Mouse (Mus musculus) stomach, embryonic 16.5 days (tissue): Measurements from ENCODE around the gene Smoc2. TPM values are rescaled to one million over a fixed set of nuclear protein-coding genes. Genes with fewer than 3 reads are reported as not detected.
A peak's percentile ranks its signal among the peaks of the same experiment; 100 is the strongest.

Source experiments
- ATAC-seq: fragments of 200-750 bp; cut with Nextera tagmentation; 2 replicates; pipeline ENCODE4 v1.8.0; 2017; ENCODE audit warnings: moderate number of reproducible peaks, moderate TSS enrichment; ENCODE audit not compliant: insufficient read depth, low FRiP score
- H3K27ac ChIP-seq: fragments of 300-500 bp; sonication (generic); 2 replicates; pipeline ENCODE4 v1.5.1; 2014; ENCODE audit warnings: low read length
- H3K27me3 ChIP-seq: fragments of 300-500 bp; sonication (generic); 2 replicates; pipeline ENCODE4 v1.6.1; 2014; ENCODE audit warnings: low read length, control low read depth, mixed read lengths; ENCODE audit not compliant: control insufficient read depth, insufficient read depth
- H3K36me3 ChIP-seq: fragments of 300-500 bp; sonication (generic); 2 replicates; pipeline ENCODE4 v1.6.1; 2014; ENCODE audit warnings: low read length; ENCODE audit not compliant: control insufficient read depth, insufficient read depth
- H3K4me1 ChIP-seq: fragments of 300-500 bp; sonication (generic); 2 replicates; pipeline ENCODE4 v1.6.1; 2014; ENCODE audit warnings: low read length, control low read depth, mixed read lengths; ENCODE audit not compliant: control insufficient read depth, insufficient read depth
- H3K4me2 ChIP-seq: fragments of 300-500 bp; sonication (generic); 2 replicates; pipeline ENCODE4 v1.6.1; 2014; ENCODE audit warnings: low read depth, low read length, mixed read lengths
- H3K4me3 ChIP-seq: fragments of 300-500 bp; sonication (generic); replicated peaks from 2 replicates; pipeline ENCODE4 v1.5.1; 2014; ENCODE audit warnings: mild to moderate bottlenecking, low read length
- H3K9ac ChIP-seq: fragments of 300-500 bp; sonication (generic); 2 replicates; pipeline ENCODE4 v1.6.1; 2014; ENCODE audit warnings: low read length
- H3K9me3 ChIP-seq: fragments of 300-500 bp; sonication (generic); replicated peaks from 2 replicates; pipeline ENCODE4 v1.6.1; 2016; ENCODE audit warnings: low read length, control low read depth; ENCODE audit not compliant: control insufficient read depth
- WGBS: fragments of 180-500 bp; shearing (Covaris S2); extraction: QIAGEN DNeasy Blood & Tissue Kit; methylation state at CpG from one replicate; pipeline ENCODE4 v1.1.7; 2014; 5-methylcytosine and 5-hydroxymethylcytosine counted together
- polyA plus RNA-seq: library from polyadenylated mRNA; unstranded; fragments of >200 nt; fragmentation: Nextera tagmentation; extraction: Ambion mirVana; gene quantifications from 2 replicates; pipeline ENCODE4 v1.2.1, GENCODE M21; 2015

Gene Smoc2
- polyA plus RNA-seq, 1 experiment from 2014 or later: 137 TPM

DNA sequence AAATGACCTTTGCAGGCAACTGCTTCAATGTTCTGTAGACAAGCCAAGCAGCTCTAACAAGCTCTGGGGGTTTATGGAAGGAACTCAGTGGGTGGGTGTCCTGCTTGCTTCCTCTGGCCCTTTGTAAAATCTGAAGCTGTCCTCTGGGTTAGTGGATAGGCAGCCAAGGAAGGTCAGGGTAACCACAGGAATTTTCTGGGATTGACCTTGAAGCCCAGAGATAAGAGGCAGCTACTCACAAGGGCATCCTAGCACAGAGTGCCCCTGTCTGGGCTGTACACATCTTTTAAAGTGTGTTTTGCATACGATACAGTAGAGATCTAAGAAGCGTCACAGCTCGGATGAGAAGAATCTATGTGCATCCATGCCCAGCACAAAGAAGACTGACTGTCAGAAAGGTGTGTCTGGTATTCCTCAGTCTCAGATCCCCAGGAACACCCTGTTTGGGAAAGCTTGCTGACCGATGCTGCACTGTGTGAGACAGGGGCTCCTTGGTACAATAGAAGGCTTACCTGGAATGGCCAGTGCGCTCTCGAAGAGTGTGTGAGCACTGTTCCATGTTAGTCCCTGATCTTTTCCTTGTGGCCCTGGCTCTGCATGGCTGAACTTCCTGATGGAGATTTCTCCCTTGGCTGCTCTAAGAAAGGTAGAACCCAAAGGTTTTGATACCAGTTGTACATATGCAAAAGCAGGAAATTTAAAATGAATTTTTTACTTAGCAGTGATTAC, 69.9 kb downstream of the Smoc2 start:
- no peak overlapping the region for H3K9ac ChIP-seq
- H3K9me3 ChIP-seq: peaks cover 5% of the 10 kb centered on the region; the same call in 1 of the 2 replicates
- H3K4me2 ChIP-seq: no peak overlapping the region
- no peak overlapping the region for H3K27ac ChIP-seq
- H3K4me3 ChIP-seq: no peak overlapping the region
- WGBS: 85% methylated on average over 6 of the region's 6 CpGs
- no peaks in the 10 kb centered on the region for H3K4me1 ChIP-seq
- H3K27me3 ChIP-seq: no peaks in the 10 kb centered on the region
- ATAC-seq: no peak
- H3K36me3 ChIP-seq: no peaks in the 10 kb centered on the region

DNA sequence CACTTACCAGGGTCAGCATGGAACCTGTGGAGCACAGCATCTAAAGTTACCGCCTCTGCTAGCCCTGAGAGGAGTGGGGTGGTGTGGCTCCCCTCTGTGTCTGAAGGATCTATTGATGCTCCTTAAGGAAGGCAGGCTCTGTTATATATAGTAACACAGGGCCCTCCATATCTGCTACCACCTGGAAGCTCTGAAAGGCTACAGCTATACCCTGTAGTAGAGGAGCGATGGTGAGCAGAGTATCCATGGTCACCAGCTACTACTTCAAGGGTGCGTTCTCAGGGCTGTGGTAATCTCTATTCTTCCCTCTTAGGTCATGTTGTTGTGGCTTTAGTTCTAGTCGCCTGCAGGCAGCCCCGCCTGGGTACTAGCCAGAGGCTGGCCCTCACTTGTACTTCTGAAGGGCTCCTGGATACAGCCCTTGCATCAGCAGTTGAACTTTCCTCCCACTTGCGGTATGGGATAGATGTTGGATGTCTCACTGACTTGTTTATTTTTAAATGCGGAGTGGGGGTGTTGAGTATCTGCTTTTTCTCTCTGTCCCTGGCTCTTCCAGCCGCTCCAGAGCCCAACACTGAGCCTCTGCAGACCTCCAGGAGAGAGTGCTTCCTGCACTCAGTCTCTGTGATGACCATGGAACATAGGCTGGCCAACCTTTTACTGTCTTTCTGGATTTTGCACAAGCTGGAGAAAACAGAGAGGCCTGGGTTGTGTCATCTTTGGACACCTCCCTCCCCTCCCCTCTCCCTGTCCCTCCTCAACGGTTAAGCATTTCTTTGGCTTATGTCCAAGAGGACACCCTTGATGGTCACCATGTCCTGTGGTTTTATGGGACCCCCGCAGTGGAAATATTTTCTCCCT, 74.1 kb downstream of the Smoc2 start:
- peak; percentile 90 for ATAC-seq

DNA sequence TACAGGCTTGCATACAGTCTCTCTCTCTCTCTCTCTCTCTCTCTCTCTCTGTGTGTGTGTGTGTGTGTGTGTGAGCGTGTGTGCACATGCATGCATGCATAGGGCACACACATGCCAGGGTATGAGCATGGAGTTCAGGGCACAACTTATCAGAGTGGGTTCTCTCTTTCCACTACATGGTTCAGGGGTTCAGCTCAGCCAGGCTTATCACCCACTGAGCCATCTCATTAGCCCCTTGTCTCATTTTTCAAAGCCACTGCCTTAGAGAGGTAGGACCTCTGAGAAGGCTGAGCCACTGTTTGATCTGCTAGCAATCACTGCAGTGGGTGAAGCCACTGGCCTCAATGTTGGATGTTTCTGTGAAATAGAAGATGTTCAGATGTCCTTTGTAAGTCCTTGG, 82.2 kb downstream of the Smoc2 start:
- no peak overlapping the region for H3K9ac ChIP-seq
- no peak for ATAC-seq
- no peak overlapping the region for H3K4me2 ChIP-seq
- H3K4me3 ChIP-seq: no peak overlapping the region
- H3K4me1 ChIP-seq: no peaks in the 10 kb centered on the region
- no peaks in the 10 kb centered on the region for H3K27me3 ChIP-seq
- no peaks in the 10 kb centered on the region for H3K36me3 ChIP-seq
- H3K27ac ChIP-seq: no peak overlapping the region
- WGBS: 95% methylated on average over 1 of the region's 1 CpGs
- no peaks in the 10 kb centered on the region for H3K9me3 ChIP-seq

More for the DNA sequence above, 74.1 kb downstream of the Smoc2 start:
- no peaks in the 10 kb centered on the region for H3K27me3 ChIP-seq
- no peak overlapping the region for H3K4me2 ChIP-seq
- no peak overlapping the region for H3K9ac ChIP-seq
- H3K36me3 ChIP-seq: no peaks in the 10 kb centered on the region
- 55% methylated on average over 10 of the region's 10 CpGs for WGBS
- peak overlapping the region; percentile 58 for H3K27ac ChIP-seq
- H3K4me3 ChIP-seq: no peak overlapping the region
- H3K4me1 ChIP-seq: no peaks in the 10 kb centered on the region
- peaks cover 5% of the 10 kb centered on the region; the same call in 1 of the 2 replicates for H3K9me3 ChIP-seq

DNA sequence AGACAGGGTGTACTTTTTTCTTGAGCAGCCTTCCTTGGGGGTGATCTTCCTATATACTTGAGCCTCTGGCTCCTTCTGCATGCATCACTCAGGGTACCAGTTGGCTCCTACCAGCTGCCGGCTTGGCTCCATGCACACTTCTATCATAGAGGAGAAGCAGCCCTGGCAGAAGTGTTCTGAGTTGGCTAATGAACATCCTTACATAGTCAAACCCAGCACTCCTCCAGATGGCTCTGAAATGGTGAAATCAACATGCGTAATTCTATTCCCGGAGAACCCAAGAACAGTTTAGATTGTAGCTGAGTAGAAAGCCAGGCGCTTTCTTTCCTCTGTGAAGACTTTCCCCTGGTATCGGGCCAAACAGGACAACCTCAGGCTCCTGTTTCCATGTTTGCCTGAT, 91.2 kb downstream of the Smoc2 start:
- Histone ChIP-seq H3K27me3 (no peaks in the 10 kb centered on the region), H3K4me3 (no peak overlapping the region), H3K36me3 (no peaks in the 10 kb centered on the region), H3K9me3 (no peaks in the 10 kb centered on the region), H3K4me1 (no peaks in the 10 kb centered on the region), H3K4me2 (no peak overlapping the region), H3K9ac (no peak overlapping the region), H3K27ac (no peak overlapping the region)
- no peak for ATAC-seq
- WGBS: 70% methylated on average over 5 of the region's 5 CpGs

DNA sequence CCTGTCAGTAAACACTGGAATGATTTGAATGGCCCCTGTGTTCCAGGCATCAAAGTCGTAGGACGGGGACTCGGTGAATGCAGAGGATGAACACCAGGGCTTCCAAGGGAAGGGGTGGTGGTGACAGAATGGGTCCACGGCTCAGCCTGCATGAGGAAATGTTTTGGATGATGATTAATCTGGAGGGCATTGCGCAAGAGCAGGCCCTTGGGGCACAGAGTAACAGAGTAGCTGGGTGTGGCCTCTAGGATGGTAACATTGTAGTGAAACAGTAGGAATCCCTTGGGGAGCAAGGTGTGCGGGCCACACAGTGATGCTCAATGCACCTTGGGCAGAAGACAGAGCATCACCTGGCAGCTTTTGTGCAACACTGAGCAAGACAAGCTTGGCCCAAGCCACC, 92.3 kb downstream of the Smoc2 start:
- H3K4me1 ChIP-seq: no peaks in the 10 kb centered on the region
- no peak overlapping the region for H3K9ac ChIP-seq
- 66% methylated on average over 6 of the region's 6 CpGs for WGBS
- H3K9me3 ChIP-seq: no peaks in the 10 kb centered on the region
- no peak overlapping the region for H3K4me2 ChIP-seq
- H3K4me3 ChIP-seq: no peak overlapping the region
- ATAC-seq: 0 out of 2 replicates have a peak, but pooled peaks have one; percentile 26
- no peaks in the 10 kb centered on the region for H3K36me3 ChIP-seq
- no peaks in the 10 kb centered on the region for H3K27me3 ChIP-seq
- H3K27ac ChIP-seq: no peak overlapping the region

DNA sequence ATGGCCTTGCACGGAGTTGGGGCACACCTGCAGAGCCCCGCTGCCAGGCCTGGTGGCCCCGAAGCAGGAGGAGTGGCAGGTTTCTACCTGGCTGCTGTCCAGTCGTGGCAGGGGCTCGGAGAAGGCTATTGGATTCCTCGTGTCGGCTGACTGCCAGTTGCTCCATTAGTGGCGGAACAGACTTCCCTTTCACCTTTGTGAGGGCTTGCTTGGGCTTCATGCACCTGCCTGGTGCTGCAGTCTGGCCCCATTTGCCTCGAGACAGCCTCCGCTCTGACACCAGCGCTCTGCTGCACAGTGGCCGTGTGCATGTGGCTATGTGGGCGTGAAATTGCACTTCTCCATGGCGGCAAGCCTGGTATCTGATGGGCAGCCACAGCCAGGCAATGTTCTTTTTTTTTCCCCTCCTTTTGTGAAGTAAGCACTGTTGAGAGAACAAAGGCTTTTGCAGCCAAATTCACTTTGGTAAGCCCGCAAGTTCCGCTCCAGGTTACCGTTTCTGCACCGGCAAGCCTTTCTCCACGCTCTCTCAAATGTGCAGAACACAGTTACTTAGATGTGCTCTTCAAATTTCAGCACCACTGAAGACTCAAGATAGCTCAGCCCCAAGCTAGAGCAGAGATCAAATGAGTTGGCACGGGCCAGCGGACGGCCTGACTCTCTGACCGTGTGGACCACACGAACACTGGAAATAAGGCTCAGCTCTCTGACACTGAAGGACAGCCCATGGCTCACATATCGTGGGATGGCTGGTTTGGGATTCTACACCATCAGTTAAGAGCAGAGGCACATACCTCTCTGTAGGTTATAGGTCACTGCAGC, 93.2 kb downstream of the Smoc2 start:
- peak; percentile 26; the same call in 1 of the 2 replicates for ATAC-seq
- H3K9ac ChIP-seq: no peak overlapping the region
- no peak overlapping the region for H3K4me3 ChIP-seq
- no peak overlapping the region for H3K27ac ChIP-seq
- H3K36me3 ChIP-seq: no peaks in the 10 kb centered on the region
- no peak overlapping the region for H3K4me2 ChIP-seq
- 78% methylated on average over 25 of the region's 25 CpGs for WGBS
- no peaks in the 10 kb centered on the region for H3K4me1 ChIP-seq
- no peaks in the 10 kb centered on the region for H3K9me3 ChIP-seq
- H3K27me3 ChIP-seq: no peaks in the 10 kb centered on the region

DNA sequence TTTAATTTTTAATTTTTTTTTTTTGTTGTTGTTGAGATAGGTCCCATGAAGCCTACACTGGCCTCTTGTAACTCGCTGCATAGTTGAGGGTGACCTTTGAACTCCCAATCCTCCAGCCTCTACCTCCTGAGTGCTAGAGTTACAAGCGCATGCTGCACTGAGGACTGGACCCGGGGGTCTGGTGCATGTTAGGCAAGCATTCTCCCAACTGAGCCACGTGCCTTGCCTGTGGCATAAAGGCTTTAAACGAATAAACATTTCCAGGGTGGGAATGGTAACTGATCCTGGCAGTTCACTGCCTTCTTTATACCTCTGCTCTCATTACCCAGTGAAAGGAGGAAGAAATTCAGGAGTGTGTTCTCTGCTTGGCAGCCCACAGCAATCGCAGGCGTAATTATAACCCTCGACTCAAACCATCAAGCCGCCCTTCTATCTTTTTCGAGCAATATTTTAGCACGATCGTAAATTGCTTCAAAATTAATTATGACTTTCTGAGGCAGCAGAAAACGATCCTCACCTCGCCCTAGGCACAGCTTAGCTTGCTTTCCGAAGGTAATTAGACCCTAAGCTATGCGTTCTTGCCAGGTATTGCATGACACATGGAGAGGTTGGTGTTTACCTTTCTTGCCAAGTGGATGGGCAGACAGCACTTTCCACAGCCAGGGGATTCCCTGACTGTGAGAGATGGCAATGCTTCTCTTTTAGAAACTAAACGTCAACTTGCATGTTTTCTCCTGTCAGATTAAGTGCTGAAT, 99.6 kb downstream of the Smoc2 start:
- H3K36me3 ChIP-seq: no peaks in the 10 kb centered on the region
- WGBS: 57% methylated on average over 17 of the region's 17 CpGs
- H3K27ac ChIP-seq: no peak overlapping the region
- no peak for ATAC-seq
- H3K4me2 ChIP-seq: no peak overlapping the region
- H3K27me3 ChIP-seq: no peaks in the 10 kb centered on the region
- no peak overlapping the region for H3K4me3 ChIP-seq
- H3K9me3 ChIP-seq: no peaks in the 10 kb centered on the region
- H3K4me1 ChIP-seq: no peaks in the 10 kb centered on the region
- H3K9ac ChIP-seq: no peak overlapping the region

DNA sequence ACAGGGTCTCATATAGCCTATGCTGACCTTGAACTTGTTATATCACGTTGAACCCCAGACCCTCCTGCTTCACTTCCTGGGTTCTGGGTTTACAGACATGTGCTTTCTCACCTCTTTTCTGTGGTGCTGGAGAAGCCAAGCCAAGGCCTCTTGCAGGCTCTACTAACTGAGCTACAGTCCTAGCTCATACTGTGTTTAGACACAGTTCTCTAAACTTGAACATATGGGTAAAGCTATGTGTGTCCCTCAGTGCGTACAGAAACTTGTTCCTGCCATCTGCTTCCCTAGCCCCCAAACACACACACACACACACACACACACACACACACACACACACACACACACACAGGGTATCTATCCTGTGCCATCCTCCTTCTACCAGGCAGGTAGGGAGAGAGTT, 100.2 kb downstream of the Smoc2 start:
- H3K4me2 ChIP-seq: no peak overlapping the region
- H3K9me3 ChIP-seq: no peaks in the 10 kb centered on the region
- no peak overlapping the region for H3K27ac ChIP-seq
- H3K4me3 ChIP-seq: no peak overlapping the region
- no peaks in the 10 kb centered on the region for H3K4me1 ChIP-seq
- H3K27me3 ChIP-seq: no peaks in the 10 kb centered on the region
- no peak overlapping the region for H3K9ac ChIP-seq
- 76% methylated on average over 2 of the region's 2 CpGs for whole genome bisulfite sequencing
- ATAC-seq: no peak
- no peaks in the 10 kb centered on the region for H3K36me3 ChIP-seq
